Mouse (Mus musculus): ENCODE results near the gene Larp6. TPM values are rescaled to one million over a fixed set of nuclear protein-coding genes. Genes with fewer than 3 reads are reported as not detected.

Larp6 gene
- total and polyA plus RNA-seq, 2 experiments from 2014 or later, result 26.0 to 33.4 TPM

- no peak for DNase-seq (ENCODE audit: low spot score)
- H3K27ac ChIP-seq, result peak overlapping the region; percentile 82
- peak; percentile 8; the same call in 1 of the 2 replicates for ATAC-seq
Observed at GRCm38 (mm10) chr9:60713616-60714015, 827 bp downstream of the Larp6 start.

GRCm38 (mm10) chr9:60714191-60714590 is 1.4 kb downstream of the Larp6 start:
- H3K27me3 ChIP-seq (ENCODE audit: insufficient read depth, low read length), result no peaks in the 10 kb centered on the region

More at GRCm38 (mm10) chr9:60713616-60714015, 827 bp downstream of the Larp6 start:
- peaks cover 5% of the 10 kb centered on the region; the same call in 1 of the 2 replicates for H3K4me1 ChIP-seq (ENCODE audit: insufficient read depth, low read length)
- no peak for TF ChIP-seq CTCF (IDR thresholded peaks at IDR 0.05; ENCODE audit: low read depth)
- WGBS, result 48% methylated on average over 4 of the region's 4 CpGs
- H3K4me3 ChIP-seq (ENCODE audit: low read length), result peak overlapping the region; percentile 56
- H3K36me3 ChIP-seq (ENCODE audit: insufficient read depth, low read length), result no peaks in the 10 kb centered on the region
- peak overlapping the region; percentile 82 for H3K4me2 ChIP-seq (ENCODE audit: low read depth, low read length)
- peak overlapping the region; percentile 88 for H3K9ac ChIP-seq (replicated peaks; ENCODE audit: low read length)
- no peaks in the 10 kb centered on the region for H3K9me3 ChIP-seq (ENCODE audit: low read length)
- H3K27me3 ChIP-seq (ENCODE audit: insufficient read depth, low read length), result no peaks in the 10 kb centered on the region

DNA sequence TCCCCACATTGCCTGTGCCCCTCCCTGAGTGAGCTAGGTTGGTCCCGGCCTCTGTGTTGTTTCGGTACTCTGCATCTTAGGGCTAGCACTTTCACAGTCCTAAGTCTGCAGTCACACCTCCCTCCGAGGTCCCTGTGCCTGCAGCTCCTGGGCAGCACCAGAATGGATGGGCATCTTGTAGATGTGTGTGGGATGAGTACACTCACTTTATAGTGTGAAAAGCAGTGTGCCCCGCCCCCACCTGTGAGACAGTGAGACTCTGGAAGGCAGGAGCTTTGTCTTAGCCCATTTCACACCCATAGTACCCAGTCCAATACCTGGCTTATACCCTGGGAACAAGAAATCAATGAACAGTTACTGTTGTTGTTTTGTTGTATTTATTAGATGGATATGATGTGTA is 2.5 kb downstream of the Larp6 start:
- no peak overlapping the region for H3K9ac ChIP-seq (replicated peaks; ENCODE audit: low read length)
- H3K4me2 ChIP-seq (ENCODE audit: low read depth, low read length), result 0 out of 2 replicates have a peak overlapping the region, but pooled peaks have one; percentile 82
- H3K27me3 ChIP-seq (ENCODE audit: insufficient read depth, low read length), result no peaks in the 10 kb centered on the region
- TF ChIP-seq CTCF (IDR thresholded peaks at IDR 0.05; ENCODE audit: low read depth), result no peak
- H3K4me3 ChIP-seq (ENCODE audit: low read length), result no peak overlapping the region
- H3K36me3 ChIP-seq (ENCODE audit: insufficient read depth, low read length), result no peaks in the 10 kb centered on the region
- DNase-seq (ENCODE audit: low spot score) (no peak), ATAC-seq (no peak)
- H3K4me1 ChIP-seq (ENCODE audit: insufficient read depth, low read length), result peaks cover 5% of the 10 kb centered on the region; the same call in 1 of the 2 replicates
- no peak overlapping the region for H3K27ac ChIP-seq
- WGBS, result 85% methylated on average over 4 of the region's 4 CpGs
- H3K9me3 ChIP-seq (ENCODE audit: low read length), result no peaks in the 10 kb centered on the region

More at GRCm38 (mm10) chr9:60714191-60714590, 1.4 kb downstream of the Larp6 start:
- Histone ChIP-seq H3K27ac (0 out of 2 replicates have a peak overlapping the region, but pooled peaks have one; percentile 82), H3K4me3 (ENCODE audit: low read length) (peak overlapping the region; percentile 56; the same call in 1 of the 2 replicates), H3K36me3 (ENCODE audit: insufficient read depth, low read length) (no peaks in the 10 kb centered on the region), H3K4me2 (ENCODE audit: low read depth, low read length) (peak overlapping the region; percentile 82), H3K4me1 (ENCODE audit: insufficient read depth, low read length) (peaks cover 5% of the 10 kb centered on the region; the same call in 1 of the 2 replicates), H3K9ac (replicated peaks; ENCODE audit: low read length) (peak overlapping the region; percentile 88; the same call in 1 of the 2 replicates), H3K9me3 (ENCODE audit: low read length) (no peaks in the 10 kb centered on the region)
- peak; percentile 9 for DNase-seq (ENCODE audit: low spot score)
- 57% methylated on average over 6 of the region's 6 CpGs for WGBS
- no peak for TF ChIP-seq CTCF (IDR thresholded peaks at IDR 0.05; ENCODE audit: low read depth)
- no peak for ATAC-seq

GRCm38 (mm10) chr9:60715828-60716227 is 3.0 kb downstream of the Larp6 start:
- 57% methylated on average over 5 of the region's 5 CpGs for WGBS
- peaks cover 5% of the 10 kb centered on the region; the same call in 1 of the 2 replicates for H3K4me1 ChIP-seq (ENCODE audit: insufficient read depth, low read length)
- peak; percentile 49 for TF ChIP-seq CTCF (IDR thresholded peaks at IDR 0.05; ENCODE audit: low read depth)
- no peak overlapping the region for H3K9ac ChIP-seq (replicated peaks; ENCODE audit: low read length)
- DNase-seq (ENCODE audit: low spot score) (peak; percentile 30), ATAC-seq (no peak)
- no peak overlapping the region for H3K4me2 ChIP-seq (ENCODE audit: low read depth, low read length)
- H3K4me3 ChIP-seq (ENCODE audit: low read length), result no peak overlapping the region
- H3K27ac ChIP-seq, result no peak overlapping the region
- H3K36me3 ChIP-seq (ENCODE audit: insufficient read depth, low read length), result no peaks in the 10 kb centered on the region
- no peaks in the 10 kb centered on the region for H3K27me3 ChIP-seq (ENCODE audit: insufficient read depth, low read length)
- no peaks in the 10 kb centered on the region for H3K9me3 ChIP-seq (ENCODE audit: low read length)

DNA sequence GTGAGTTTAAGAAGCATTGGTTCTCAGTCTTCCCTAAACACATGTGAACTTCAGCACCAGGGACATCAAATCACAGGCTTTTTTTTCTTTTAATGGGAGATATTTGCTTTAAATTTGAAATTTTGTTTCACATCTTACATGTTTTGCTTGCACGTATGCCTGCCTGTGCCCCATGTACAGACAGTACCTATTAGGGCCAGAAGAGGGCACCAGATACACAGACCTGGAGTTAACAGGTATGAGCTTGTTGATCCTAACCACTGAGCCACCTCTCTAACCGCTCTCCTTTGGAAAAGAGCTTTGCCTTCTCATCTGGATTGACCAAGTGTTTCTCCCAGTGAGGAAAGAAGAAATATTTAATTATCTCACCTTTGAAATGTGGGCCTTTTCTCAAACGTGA is 5.5 kb downstream of the Larp6 start:
- H3K4me2 ChIP-seq (ENCODE audit: low read depth, low read length), result no peak overlapping the region
- H3K4me3 ChIP-seq (ENCODE audit: low read length), result no peak overlapping the region
- WGBS, result 61% methylated on average over 3 of the region's 3 CpGs
- peak; percentile 65 for DNase-seq (ENCODE audit: low spot score)
- H3K9ac ChIP-seq (replicated peaks; ENCODE audit: low read length), result no peak overlapping the region
- H3K4me1 ChIP-seq (ENCODE audit: insufficient read depth, low read length), result peaks cover 5% of the 10 kb centered on the region; the same call in 1 of the 2 replicates
- no peaks in the 10 kb centered on the region for H3K36me3 ChIP-seq (ENCODE audit: insufficient read depth, low read length)
- ATAC-seq, result no peak
- H3K27ac ChIP-seq, result no peak overlapping the region
- no peaks in the 10 kb centered on the region for H3K9me3 ChIP-seq (ENCODE audit: low read length)
- peak; percentile 80 for TF ChIP-seq CTCF (IDR thresholded peaks at IDR 0.05; ENCODE audit: low read depth)
- no peaks in the 10 kb centered on the region for H3K27me3 ChIP-seq (ENCODE audit: insufficient read depth, low read length)

- no peaks in the 10 kb centered on the region for H3K27me3 ChIP-seq (ENCODE audit: insufficient read depth, low read length)
- H3K27ac ChIP-seq, result no peak overlapping the region
- no peak for TF ChIP-seq CTCF (IDR thresholded peaks at IDR 0.05; ENCODE audit: low read depth)
- H3K9me3 ChIP-seq (ENCODE audit: low read length), result no peaks in the 10 kb centered on the region
- 87% methylated on average over 3 of the region's 3 CpGs for WGBS
- ATAC-seq (no peak), DNase-seq (ENCODE audit: low spot score) (no peak)
- no peaks in the 10 kb centered on the region for H3K4me1 ChIP-seq (ENCODE audit: insufficient read depth, low read length)
- no peak overlapping the region for H3K9ac ChIP-seq (replicated peaks; ENCODE audit: low read length)
- no peak overlapping the region for H3K4me3 ChIP-seq (ENCODE audit: low read length)
- H3K36me3 ChIP-seq (ENCODE audit: insufficient read depth, low read length), result peaks cover 2% of the 10 kb centered on the region; the same call in 1 of the 2 replicates
- no peak overlapping the region for H3K4me2 ChIP-seq (ENCODE audit: low read depth, low read length)
Observed at GRCm38 (mm10) chr9:60719687-60720086, 6.9 kb downstream of the Larp6 start.

- Histone ChIP-seq H3K9me3 (ENCODE audit: low read length) (no peaks in the 10 kb centered on the region), H3K27ac (no peak overlapping the region), H3K27me3 (ENCODE audit: insufficient read depth, low read length) (no peaks in the 10 kb centered on the region), H3K9ac (replicated peaks; ENCODE audit: low read length) (no peak overlapping the region), H3K4me2 (ENCODE audit: low read depth, low read length) (no peak overlapping the region), H3K4me3 (ENCODE audit: low read length) (no peak overlapping the region), H3K4me1 (ENCODE audit: insufficient read depth, low read length) (no peaks in the 10 kb centered on the region), H3K36me3 (ENCODE audit: insufficient read depth, low read length) (peaks cover 11% of the 10 kb centered on the region; the same call in 1 of the 2 replicates)
- DNase-seq (ENCODE audit: low spot score) (no peak), ATAC-seq (no peak)
- no peak for TF ChIP-seq CTCF (IDR thresholded peaks at IDR 0.05; ENCODE audit: low read depth)
- WGBS, result 94% methylated on average over 7 of the region's 7 CpGs
Observed at GRCm38 (mm10) chr9:60724968-60725367, 12.2 kb downstream of the Larp6 start.
